Mouse (Mus musculus): Measurements from ENCODE around the gene Apof. TPM values are rescaled to one million over a fixed set of nuclear protein-coding genes. Genes with fewer than 3 reads are reported as not detected.

The Apof gene
- polyA plus RNA-seq (2016; fragmentation: Nextera tagmentation; extraction: Ambion mirVana) = not detected in 2 replicates

DNA sequence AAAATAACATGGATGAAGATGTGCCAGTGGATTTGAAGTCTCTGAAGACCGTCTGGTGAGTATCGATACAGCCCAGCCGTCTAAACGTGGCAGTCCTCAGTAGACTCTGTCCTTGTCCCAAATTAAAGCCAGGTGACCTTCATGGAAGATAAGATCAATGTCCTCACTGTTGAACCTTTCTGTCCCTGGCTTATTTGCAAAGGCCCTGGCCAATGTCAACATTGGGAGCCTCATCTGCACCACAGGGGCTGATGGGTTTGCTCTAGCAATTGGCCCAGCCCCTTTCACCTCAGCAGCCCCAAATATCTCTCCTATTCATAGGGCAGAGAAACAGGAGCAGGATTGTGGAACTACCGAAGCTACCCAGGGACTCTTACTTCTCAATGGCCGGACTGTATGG lies at the start of gene Apof:
Gene Apof (plus strand): TSS at position 301 of the 400 bp plus-strand sequence.
- Histone ChIP-seq H3K36me3 (no peaks in the 10 kb centered on the region), H3K9ac (replicated peaks) (no peak within 1 kb of the TSS), H3K27me3 (no peaks in the 10 kb centered on the region; the same call in 1 of the 2 replicates), H3K9me3 (no peaks in the 10 kb centered on the region), H3K27ac (replicated peaks) (no peak within 1 kb of the TSS), H3K4me2 (replicated peaks) (no peak within 1 kb of the TSS), H3K4me1 (peaks cover 3% of the 10 kb centered on the region; the same call in 1 of the 2 replicates), H3K4me3 (no peak within 1 kb of the TSS)
- 79% methylated on average over 6 of the region's 6 CpGs for WGBS
- no peak for ATAC-seq (ENCODE audit: low FRiP score, low read depth)

GRCm38 (mm10) chr10:128221533-128222286 lies 46.8 kb upstream of the Apof start:
- Histone ChIP-seq H3K4me2 (replicated peaks) (no peak overlapping the region), H3K9me3 (no peaks in the 10 kb centered on the region), H3K27ac (replicated peaks) (no peak overlapping the region), H3K4me1 (peaks cover 14% of the 10 kb centered on the region), H3K4me3 (no peak overlapping the region), H3K27me3 (no peaks in the 10 kb centered on the region), H3K9ac (replicated peaks) (no peak overlapping the region), H3K36me3 (no peaks in the 10 kb centered on the region)
- ATAC-seq (ENCODE audit: low FRiP score, low read depth) = no peak
- WGBS = 64% methylated on average over 16 of the region's 16 CpGs

DNA sequence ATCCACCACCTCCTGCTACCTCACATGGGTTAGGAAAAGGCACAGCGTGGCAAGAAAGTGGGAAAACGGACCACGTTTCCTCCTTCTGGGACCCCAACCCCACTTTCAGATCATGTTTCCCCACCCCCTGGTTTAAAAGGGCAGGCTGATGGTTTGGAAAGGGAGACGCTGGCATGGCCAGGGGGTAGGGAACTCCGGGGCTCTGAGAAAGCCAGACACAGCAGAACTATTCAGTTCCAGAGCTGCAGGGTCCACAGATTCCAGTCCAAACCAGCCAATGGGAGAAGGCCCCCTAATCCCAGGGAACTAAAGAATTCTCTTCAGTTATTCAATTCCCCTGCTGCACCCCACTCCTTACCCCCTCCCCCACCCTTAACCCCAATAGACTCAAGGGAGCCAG lies 43.4 kb upstream of the Apof start:
- no peak for ATAC-seq (ENCODE audit: low FRiP score, low read depth)

GRCm38 (mm10) chr10:128225538-128225937 lies 42.9 kb upstream of the Apof start, which contains the start of gene Mip:
Gene Mip, plus strand, starts transcription at chr10:128225838.
- Histone ChIP-seq H3K9ac (replicated peaks) (no peak within 1 kb of the TSS), H3K4me2 (replicated peaks) (no peak within 1 kb of the TSS), H3K27ac (replicated peaks) (no peak within 1 kb of the TSS), H3K27me3 (no peaks in the 10 kb centered on the region), H3K36me3 (no peaks in the 10 kb centered on the region), H3K4me1 (peaks cover 14% of the 10 kb centered on the region), H3K9me3 (no peaks in the 10 kb centered on the region), H3K4me3 (no peak within 1 kb of the TSS)
- 32% methylated on average over 4 of the region's 4 CpGs for WGBS
- ATAC-seq (ENCODE audit: low FRiP score, low read depth) = no peak

More for the DNA sequence above, 43.4 kb upstream of the Apof start:
- Histone ChIP-seq H3K9me3 (no peaks in the 10 kb centered on the region), H3K27me3 (no peaks in the 10 kb centered on the region), H3K9ac (replicated peaks) (no peak overlapping the region), H3K4me2 (replicated peaks) (no peak overlapping the region), H3K27ac (replicated peaks) (no peak overlapping the region), H3K4me1 (peaks cover 14% of the 10 kb centered on the region), H3K4me3 (no peak overlapping the region), H3K36me3 (no peaks in the 10 kb centered on the region)
- WGBS = 39% methylated on average over 5 of the region's 5 CpGs

DNA sequence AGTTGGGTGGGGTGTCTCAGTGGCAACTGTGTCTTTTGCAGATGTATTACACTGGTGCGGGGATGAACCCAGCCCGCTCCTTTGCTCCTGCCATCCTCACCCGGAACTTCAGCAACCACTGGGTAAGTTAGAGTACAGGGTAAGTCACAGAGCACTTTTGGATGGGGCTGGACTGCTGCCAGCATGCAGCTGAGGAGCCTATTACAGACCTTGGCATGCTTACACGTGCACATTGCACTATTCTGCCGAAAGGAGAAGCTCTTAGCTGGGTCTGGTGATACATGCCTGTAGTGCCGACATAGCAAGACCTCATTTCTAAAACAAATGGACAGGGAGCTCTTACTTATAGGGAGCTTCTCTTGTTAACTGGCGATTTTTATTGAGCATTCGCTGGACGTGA lies 40.9 kb upstream of the Apof start:
- no peak overlapping the region for H3K27ac ChIP-seq (replicated peaks)
- no peaks in the 10 kb centered on the region for H3K9me3 ChIP-seq
- 84% methylated on average over 9 of the region's 9 CpGs for WGBS
- ATAC-seq (ENCODE audit: low FRiP score, low read depth) = no peak
- H3K36me3 ChIP-seq = no peaks in the 10 kb centered on the region
- H3K4me2 ChIP-seq (replicated peaks) = no peak overlapping the region
- no peak overlapping the region for H3K9ac ChIP-seq (replicated peaks)
- H3K4me1 ChIP-seq = peaks cover 19% of the 10 kb centered on the region
- H3K4me3 ChIP-seq = no peak overlapping the region
- H3K27me3 ChIP-seq = no peaks in the 10 kb centered on the region

GRCm38 (mm10) chr10:128228009-128228408 lies 40.5 kb upstream of the Apof start:
- no peak overlapping the region for H3K4me2 ChIP-seq (replicated peaks)
- WGBS = 93% methylated on average over 8 of the region's 8 CpGs
- H3K36me3 ChIP-seq = no peaks in the 10 kb centered on the region
- no peaks in the 10 kb centered on the region for H3K27me3 ChIP-seq
- H3K9ac ChIP-seq (replicated peaks) = no peak overlapping the region
- peaks cover 22% of the 10 kb centered on the region for H3K4me1 ChIP-seq
- H3K9me3 ChIP-seq = no peaks in the 10 kb centered on the region
- no peak overlapping the region for H3K4me3 ChIP-seq
- ATAC-seq (ENCODE audit: low FRiP score, low read depth) = no peak
- H3K27ac ChIP-seq (replicated peaks) = no peak overlapping the region

GRCm38 (mm10) chr10:128230582-128230981 lies 37.9 kb upstream of the Apof start:
- H3K4me1 ChIP-seq = peaks cover 19% of the 10 kb centered on the region
- no peaks in the 10 kb centered on the region for H3K27me3 ChIP-seq
- H3K4me3 ChIP-seq = no peak overlapping the region
- H3K27ac ChIP-seq (replicated peaks) = no peak overlapping the region
- no peak overlapping the region for H3K9ac ChIP-seq (replicated peaks)
- no peak for ATAC-seq (ENCODE audit: low FRiP score, low read depth)
- no peaks in the 10 kb centered on the region for H3K9me3 ChIP-seq
- WGBS = 86% methylated on average over 12 of the region's 12 CpGs
- no peaks in the 10 kb centered on the region for H3K36me3 ChIP-seq
- H3K4me2 ChIP-seq (replicated peaks) = no peak overlapping the region

- Histone ChIP-seq H3K9ac (replicated peaks) (peak overlapping the region; percentile 63), H3K4me1 (peaks cover 17% of the 10 kb centered on the region), H3K36me3 (no peaks in the 10 kb centered on the region), H3K9me3 (no peaks in the 10 kb centered on the region), H3K4me2 (replicated peaks) (peak overlapping the region; percentile 57), H3K4me3 (peak overlapping the region; percentile 77), H3K27ac (replicated peaks) (peak overlapping the region; percentile 92; the same call in 1 of the 2 replicates), H3K27me3 (no peaks in the 10 kb centered on the region)
- ATAC-seq (ENCODE audit: low FRiP score, low read depth) = no peak
- WGBS = 13% methylated on average over 5 of the region's 5 CpGs
Observed at GRCm38 (mm10) chr10:128231146-128231545, 37.3 kb upstream of the Apof start.

GRCm38 (mm10) chr10:128231697-128232419 lies 36.6 kb upstream of the Apof start, which contains the start of gene Timeless:
Gene Timeless, plus strand, starts transcription at chr10:128232065.
- under 1% methylated on average over 56 of the region's 58 CpGs for WGBS

GRCm38 (mm10) chr10:128232420-128232985 lies 36.0 kb upstream of the Apof start:
- Histone ChIP-seq H3K36me3 (no peaks in the 10 kb centered on the region), H3K27ac (replicated peaks) (peak overlapping the region; percentile 92), H3K9ac (replicated peaks) (peak overlapping the region; percentile 63), H3K9me3 (no peaks in the 10 kb centered on the region), H3K4me1 (peaks cover 20% of the 10 kb centered on the region), H3K4me3 (peak overlapping the region; percentile 77), H3K27me3 (no peaks in the 10 kb centered on the region), H3K4me2 (replicated peaks) (peak overlapping the region; percentile 57)
- WGBS = under 1% methylated on average over 14 of the region's 14 CpGs
- peak; percentile 18 for ATAC-seq (ENCODE audit: low FRiP score, low read depth)

More at GRCm38 (mm10) chr10:128231697-128232419, 36.6 kb upstream of the Apof start, which contains the start of gene Timeless:
- Histone ChIP-seq H3K36me3 (no peaks in the 10 kb centered on the region), H3K27me3 (no peaks in the 10 kb centered on the region), H3K4me3 (peak within 1 kb of the TSS; percentile 77), H3K27ac (replicated peaks) (peak within 1 kb of the TSS; percentile 92), H3K9ac (replicated peaks) (peak within 1 kb of the TSS; percentile 63), H3K9me3 (no peaks in the 10 kb centered on the region), H3K4me1 (peaks cover 20% of the 10 kb centered on the region), H3K4me2 (replicated peaks) (peak within 1 kb of the TSS; percentile 57)
- ATAC-seq (ENCODE audit: low FRiP score, low read depth) = peak; percentile 92

DNA sequence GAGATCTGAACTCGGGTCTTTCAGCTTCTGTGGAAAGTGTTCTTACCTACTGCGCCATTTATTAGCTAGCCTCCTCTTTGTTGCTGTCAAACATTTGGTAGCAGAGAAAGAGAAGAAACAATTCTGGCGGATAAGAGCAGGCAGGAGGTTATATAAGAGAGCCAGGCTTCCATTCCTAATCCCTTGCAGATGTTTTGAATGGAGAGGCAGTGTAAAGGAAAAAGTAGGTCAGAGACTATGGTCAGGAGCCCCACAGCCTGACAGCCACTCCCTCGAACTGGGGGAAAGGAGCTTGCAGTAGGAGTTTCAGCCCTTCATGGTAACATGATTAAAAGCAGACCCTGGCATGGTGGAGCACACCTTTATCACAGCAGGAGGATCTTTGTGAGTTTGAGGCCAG lies 32.1 kb upstream of the Apof start:
- peaks cover 19% of the 10 kb centered on the region for H3K36me3 ChIP-seq
- ATAC-seq (ENCODE audit: low FRiP score, low read depth) = no peak
- no peak overlapping the region for H3K4me2 ChIP-seq (replicated peaks)
- 36% methylated on average over 4 of the region's 4 CpGs for WGBS
- H3K4me1 ChIP-seq = peaks cover 20% of the 10 kb centered on the region
- no peaks in the 10 kb centered on the region for H3K27me3 ChIP-seq
- H3K4me3 ChIP-seq = no peak overlapping the region
- no peaks in the 10 kb centered on the region for H3K9me3 ChIP-seq
- H3K27ac ChIP-seq (replicated peaks) = no peak overlapping the region
- H3K9ac ChIP-seq (replicated peaks) = no peak overlapping the region

All from midbrain, embryonic 12.5 days (tissue).